Mouse (Mus musculus) hindbrain, embryonic 12.5 days (tissue): ENCODE results near the gene Olfr1349. TPM values are rescaled to one million over a fixed set of nuclear protein-coding genes. Genes with fewer than 3 reads are reported as not detected.
"Not testable (repeated sequence)": the region's sequence is repeated elsewhere in the genome, so short reads cannot be mapped to it uniquely, and the experiment has no call there.

ENCODE experiments used
- ATAC-seq: fragments of 200-750 bp; cut with Nextera tagmentation; 2 replicates; pipeline ENCODE4 v1.8.0; 2017; ENCODE audit warnings: moderate TSS enrichment; ENCODE audit not compliant: low FRiP score
- H3K27ac ChIP-seq: fragments of 300-500 bp; sonication (generic); 2 replicates; pipeline ENCODE4 v1.5.1; 2016; ENCODE audit warnings: mild to moderate bottlenecking
- H3K27me3 ChIP-seq: fragments of 300-500 bp; sonication (generic); 2 replicates; pipeline ENCODE4 v1.6.1; 2016; ENCODE audit warnings: mild to moderate bottlenecking
- H3K36me3 ChIP-seq: fragments of 300-500 bp; sonication (generic); 2 replicates; pipeline ENCODE4 v1.6.1; 2016; ENCODE audit warnings: mild to moderate bottlenecking
- H3K4me1 ChIP-seq: fragments of 300-500 bp; sonication (generic); 2 replicates; pipeline ENCODE4 v1.6.1; 2016
- H3K4me2 ChIP-seq: fragments of 300-500 bp; sonication (generic); replicated peaks from 2 replicates; pipeline ENCODE4 v1.6.1; 2016; ENCODE audit warnings: mild to moderate bottlenecking
- H3K4me3 ChIP-seq: fragments of 300-500 bp; sonication (generic); 2 replicates; pipeline ENCODE4 v1.5.1; 2016; ENCODE audit warnings: mild to moderate bottlenecking
- H3K9ac ChIP-seq: fragments of 300-500 bp; sonication (generic); 2 replicates; pipeline ENCODE4 v1.6.1; 2016; ENCODE audit warnings: mild to moderate bottlenecking, moderate library complexity
- H3K9me3 ChIP-seq: fragments of 300-500 bp; sonication (generic); replicated peaks from 2 replicates; pipeline ENCODE4 v1.6.1; 2016; ENCODE audit warnings: mild to moderate bottlenecking
- WGBS: fragments of 180-500 bp; shearing (Covaris S2); methylation state at CpG from one replicate; pipeline ENCODE4 v1.1.7; 2016; 5-methylcytosine and 5-hydroxymethylcytosine counted together
- polyA plus RNA-seq: library from polyadenylated mRNA; unstranded; fragments of >200 nt; fragmentation: Nextera tagmentation; extraction: Ambion mirVana; gene quantifications from 2 replicates; pipeline ENCODE4 v1.2.1, GENCODE M21; 2016

The Olfr1349 gene
- not detected in 2 replicates for polyA plus RNA-seq

- Histone ChIP-seq H3K9ac (no peak within 1 kb of the TSS), H3K27me3 (no peaks in the 10 kb centered on the region), H3K9me3 (peaks cover 9% of the 10 kb centered on the region; the same call in 1 of the 2 replicates), H3K4me2 (no peak within 1 kb of the TSS), H3K27ac (no peak within 1 kb of the TSS), H3K36me3 (no peaks in the 10 kb centered on the region), H3K4me1 (no peaks in the 10 kb centered on the region), H3K4me3 (no peak within 1 kb of the TSS)
- ATAC-seq = no peak
- WGBS = 79% methylated on average over 5 of the region's 5 CpGs
Observed at GRCm38 (mm10) chr7:6522850-6523249, at the start of gene Olfr1349. Olfr1349 (minus strand) TSS chr7:6522950.

- ATAC-seq = no peak
- Histone ChIP-seq H3K9ac (no peak within 1 kb of the TSS), H3K27me3 (no peaks in the 10 kb centered on the region), H3K36me3 (no peaks in the 10 kb centered on the region), H3K27ac (no peak within 1 kb of the TSS), H3K9me3 (peaks cover 4% of the 10 kb centered on the region; the same call in 1 of the 2 replicates), H3K4me3 (no peak within 1 kb of the TSS), H3K4me1 (no peaks in the 10 kb centered on the region), H3K4me2 (no peak within 1 kb of the TSS)
Observed at GRCm38 (mm10) chr7:6564541-6564940, 41.8 kb upstream of the Olfr1349 start, which contains the start of gene Olfr1350. Olfr1350 (plus strand) TSS chr7:6564841.

GRCm38 (mm10) chr7:6526141-6526540 lies 3.4 kb upstream of the Olfr1349 start:
- no peak for ATAC-seq
- no peaks in the 10 kb centered on the region for H3K27me3 ChIP-seq
- H3K36me3 ChIP-seq = no peaks in the 10 kb centered on the region
- no peak overlapping the region for H3K4me2 ChIP-seq
- no peak overlapping the region for H3K9ac ChIP-seq
- 67% methylated on average over 5 of the region's 5 CpGs for WGBS
- no peak overlapping the region for H3K4me3 ChIP-seq
- no peaks in the 10 kb centered on the region for H3K4me1 ChIP-seq
- H3K9me3 ChIP-seq = peaks cover 10% of the 10 kb centered on the region; the same call in 1 of the 2 replicates
- H3K27ac ChIP-seq = no peak overlapping the region

- Histone ChIP-seq H3K36me3 (no peaks in the 10 kb centered on the region), H3K4me3 (no peak overlapping the region), H3K4me2 (no peak overlapping the region), H3K9me3 (peaks cover 12% of the 10 kb centered on the region; the same call in 1 of the 2 replicates), H3K9ac (no peak overlapping the region), H3K27me3 (no peaks in the 10 kb centered on the region), H3K4me1 (no peaks in the 10 kb centered on the region), H3K27ac (no peak overlapping the region)
- 62% methylated on average over 3 of the region's 3 CpGs for WGBS
- no peak for ATAC-seq
Observed at GRCm38 (mm10) chr7:6525001-6525400, 2.3 kb upstream of the Olfr1349 start.

- Histone ChIP-seq H3K27me3 (no peaks in the 10 kb centered on the region), H3K4me2 (no peak overlapping the region), H3K9me3 (peaks cover 2% of the 10 kb centered on the region; the same call in 1 of the 2 replicates), H3K9ac (no peak overlapping the region), H3K4me3 (no peak overlapping the region), H3K36me3 (no peaks in the 10 kb centered on the region), H3K4me1 (no peaks in the 10 kb centered on the region), H3K27ac (no peak overlapping the region)
- ATAC-seq = no peak
- WGBS = 43% methylated on average over 1 of the region's 1 CpGs
Observed at GRCm38 (mm10) chr7:6521666-6522065, 1.1 kb downstream of the Olfr1349 start.

- Histone ChIP-seq H3K4me2 (no peak within 1 kb of the TSS), H3K4me1 (no peaks in the 10 kb centered on the region), H3K27ac (no peak within 1 kb of the TSS), H3K4me3 (no peak within 1 kb of the TSS), H3K27me3 (no peaks in the 10 kb centered on the region), H3K36me3 (no peaks in the 10 kb centered on the region), H3K9ac (no peak within 1 kb of the TSS), H3K9me3 (peaks cover 5% of the 10 kb centered on the region; the same call in 1 of the 2 replicates)
- ATAC-seq = no peak
- WGBS = 93% methylated on average over 1 of the region's 1 CpGs
Observed at GRCm38 (mm10) chr7:6508648-6509047, 14.1 kb downstream of the Olfr1349 start, which contains the start of gene Olfr1348. Olfr1348 (minus strand) TSS chr7:6508748.

GRCm38 (mm10) chr7:6499655-6500054 lies 23.1 kb downstream of the Olfr1349 start, which contains the start of gene Olfr1347:
Olfr1347 (minus strand) TSS chr7:6499755.
- no peak within 1 kb of the TSS for H3K4me2 ChIP-seq
- no peak within 1 kb of the TSS for H3K9ac ChIP-seq
- H3K36me3 ChIP-seq = no peaks in the 10 kb centered on the region
- 68% methylated on average over 1 of the region's 1 CpGs for WGBS
- no peaks in the 10 kb centered on the region for H3K9me3 ChIP-seq
- no peak within 1 kb of the TSS for H3K27ac ChIP-seq
- ATAC-seq = no peak
- no peaks in the 10 kb centered on the region for H3K27me3 ChIP-seq
- H3K4me3 ChIP-seq = no peak within 1 kb of the TSS
- H3K4me1 ChIP-seq = no peaks in the 10 kb centered on the region

GRCm38 (mm10) chr7:6486841-6487240 lies 35.9 kb downstream of the Olfr1349 start, which contains the start of gene Olfr5:
Olfr5 (minus strand) TSS chr7:6486941.
- no peak within 1 kb of the TSS for H3K4me2 ChIP-seq
- 30% methylated on average over 2 of the region's 2 CpGs for WGBS
- H3K27me3 ChIP-seq = no peaks in the 10 kb centered on the region
- H3K9ac ChIP-seq = no peak within 1 kb of the TSS
- no peaks in the 10 kb centered on the region for H3K36me3 ChIP-seq
- no peak within 1 kb of the TSS for H3K4me3 ChIP-seq
- no peak within 1 kb of the TSS for H3K27ac ChIP-seq
- no peaks in the 10 kb centered on the region for H3K4me1 ChIP-seq
- ATAC-seq = no peak
- H3K9me3 ChIP-seq = peaks cover 5% of the 10 kb centered on the region; the same call in 1 of the 2 replicates

GRCm38 (mm10) chr7:6477633-6478032 lies 45.1 kb downstream of the Olfr1349 start:
- 84% methylated on average over 2 of the region's 2 CpGs for WGBS

GRCm38 (mm10) chr7:6466951-6467350 lies 55.8 kb downstream of the Olfr1349 start, which contains the start of gene Olfr1346:
Olfr1346 (plus strand) TSS chr7:6467101.
- no peaks in the 10 kb centered on the region for H3K4me1 ChIP-seq
- H3K9ac ChIP-seq = no peak within 1 kb of the TSS
- H3K4me2 ChIP-seq = no peak within 1 kb of the TSS
- no peaks in the 10 kb centered on the region for H3K36me3 ChIP-seq
- no peak for ATAC-seq
- H3K9me3 ChIP-seq = no peaks in the 10 kb centered on the region
- H3K27me3 ChIP-seq = no peaks in the 10 kb centered on the region
- H3K4me3 ChIP-seq = no peak within 1 kb of the TSS
- H3K27ac ChIP-seq = no peak within 1 kb of the TSS

More at GRCm38 (mm10) chr7:6477633-6478032, 45.1 kb downstream of the Olfr1349 start:
- H3K4me1 ChIP-seq, H3K9ac ChIP-seq, H3K36me3 ChIP-seq, H3K4me3 ChIP-seq, H3K9me3 ChIP-seq, ATAC-seq, H3K4me2 ChIP-seq, H3K27ac ChIP-seq, H3K27me3 ChIP-seq: not testable (repeated sequence)

Other genes with a start within 250 kb of the Olfr1349 start
- 15.5 and 19.7 TPM in 2 replicates for gene Zfp667, start 236.4 kb downstream of the Olfr1349 start, polyA plus RNA-seq
- 10.8 and 12.1 TPM in 2 replicates for gene Zfp583, start 191.7 kb downstream of the Olfr1349 start, polyA plus RNA-seq
- gene Gm3854, start 179.2 kb downstream of the Olfr1349 start, polyA plus RNA-seq = 4.8 and 5.4 TPM in 2 replicates
- gene Zfp78, start 159.7 kb downstream of the Olfr1349 start, polyA plus RNA-seq = 2.8 and 3.0 TPM in 2 replicates
- 15.9 and 16.4 TPM in 2 replicates for gene Zfp28, start 139.7 kb downstream of the Olfr1349 start, polyA plus RNA-seq
- 1.5 TPM in 2 replicates for gene Smim17, start 124.2 kb downstream of the Olfr1349 start, polyA plus RNA-seq
- gene Gm20715, start 112.7 kb downstream of the Olfr1349 start, polyA plus RNA-seq = not detected in 2 replicates
- gene Olfr1344, start 84.3 kb downstream of the Olfr1349 start, polyA plus RNA-seq = not detected in 2 replicates
- not detected in 2 replicates for gene Olfr1336, start 66.8 kb downstream of the Olfr1349 start, polyA plus RNA-seq
- gene Olfr1346, start 55.8 kb downstream of the Olfr1349 start, polyA plus RNA-seq = not detected in 2 replicates
- not detected in 2 replicates for gene Olfr5, start 36.0 kb downstream of the Olfr1349 start, polyA plus RNA-seq
- not detected in 2 replicates for gene Olfr1347, start 23.2 kb downstream of the Olfr1349 start, polyA plus RNA-seq
- not detected in 2 replicates for gene Olfr1348, start 14.2 kb downstream of the Olfr1349 start, polyA plus RNA-seq
- not detected in 2 replicates for gene Olfr1350, start 41.9 kb upstream of the Olfr1349 start, polyA plus RNA-seq
- 2.3 and 3.0 TPM in 2 replicates for gene Zim1, start 173.5 kb upstream of the Olfr1349 start, polyA plus RNA-seq
- gene Peg3, start 207.5 kb upstream of the Olfr1349 start, polyA plus RNA-seq = 175 and 205 TPM in 2 replicates
- 20.3 and 22.8 TPM in 2 replicates for gene Usp29, start 207.6 kb upstream of the Olfr1349 start, polyA plus RNA-seq